Mouse (Mus musculus) T-cell, adult 2 months (primary cell): ENCODE measurements around the gene Carmil1.

Experiments used
- DNase-seq: peaks from one replicate; pipeline ENCODE4 v3.0.0; 2022; ENCODE audit warnings: low spot score

Carmil1 gene

DNA sequence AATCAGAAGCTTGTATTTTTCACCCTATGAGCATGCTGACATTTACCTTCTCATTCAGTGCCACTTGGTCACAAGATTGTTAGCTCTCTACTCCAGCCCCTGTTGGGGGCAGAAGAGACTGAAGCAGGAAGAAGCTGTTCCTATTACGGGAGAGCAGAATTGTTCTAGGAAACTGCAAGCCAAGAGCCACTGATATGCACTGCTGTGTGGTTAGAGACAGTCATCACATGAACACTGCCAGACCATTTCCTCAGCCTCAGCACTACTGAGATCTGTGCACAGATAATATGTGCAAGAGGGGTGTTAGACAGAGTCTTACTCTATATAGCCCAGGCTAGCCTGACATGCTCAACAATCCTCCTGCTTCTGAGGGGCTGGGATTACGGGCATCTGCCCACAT lies 69.4 kb downstream of the Carmil1 start:
- DNase-seq: no peak

- no peak for DNase-seq
Measured at GRCm38 (mm10) chr13:24206097-24206496, 74.5 kb downstream of the Carmil1 start.

- no peak for DNase-seq
Measured at GRCm38 (mm10) chr13:24202314-24202713, 78.3 kb downstream of the Carmil1 start.

GRCm38 (mm10) chr13:24199861-24200543 lies 80.6 kb downstream of the Carmil1 start:
- DNase-seq: no peak

DNA sequence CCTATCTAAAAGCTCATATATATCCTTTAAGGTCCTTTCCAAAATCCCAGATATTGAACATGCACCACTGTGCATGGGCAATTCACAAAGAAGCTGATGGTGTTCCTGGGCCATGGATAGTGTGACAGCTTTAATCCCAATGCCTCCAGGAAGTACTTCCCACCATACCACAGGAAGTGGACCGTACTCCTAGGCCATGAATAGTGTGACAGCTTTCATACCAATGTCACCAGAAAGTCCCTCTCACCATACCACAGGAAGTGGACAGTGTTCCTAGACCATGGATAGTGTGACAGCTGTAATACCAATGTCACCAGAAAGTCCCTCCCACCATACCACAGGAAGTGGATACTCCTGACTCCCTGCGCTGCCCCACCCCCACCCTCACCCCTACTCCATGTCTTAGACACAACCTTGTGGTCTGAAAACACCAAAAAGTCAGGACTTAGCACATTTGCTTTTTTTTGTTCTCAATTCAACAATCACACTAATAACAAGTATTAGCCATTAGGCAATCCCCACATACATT lies 82.1 kb downstream of the Carmil1 start:
- DNase-seq: no peak

DNA sequence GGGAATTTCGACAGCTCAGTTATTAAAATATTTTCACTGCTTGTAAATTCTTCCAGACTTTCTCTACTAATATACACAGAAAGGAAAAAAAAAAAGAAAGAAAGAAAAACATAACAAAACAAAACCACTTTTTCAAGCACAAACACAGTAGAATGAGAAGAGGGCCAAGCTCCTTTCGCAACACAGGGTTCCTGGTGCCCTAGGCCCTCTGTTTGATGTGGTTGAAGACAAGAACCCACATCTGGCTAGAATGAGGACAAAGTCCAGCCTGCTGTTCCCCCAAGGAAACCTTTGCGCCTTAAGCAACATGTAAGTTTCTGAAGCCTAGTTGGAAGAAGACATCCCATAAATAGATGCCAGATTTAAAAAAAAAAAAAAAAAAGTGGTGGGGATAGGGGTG lies 85.2 kb downstream of the Carmil1 start:
- DNase-seq: no peak

DNA sequence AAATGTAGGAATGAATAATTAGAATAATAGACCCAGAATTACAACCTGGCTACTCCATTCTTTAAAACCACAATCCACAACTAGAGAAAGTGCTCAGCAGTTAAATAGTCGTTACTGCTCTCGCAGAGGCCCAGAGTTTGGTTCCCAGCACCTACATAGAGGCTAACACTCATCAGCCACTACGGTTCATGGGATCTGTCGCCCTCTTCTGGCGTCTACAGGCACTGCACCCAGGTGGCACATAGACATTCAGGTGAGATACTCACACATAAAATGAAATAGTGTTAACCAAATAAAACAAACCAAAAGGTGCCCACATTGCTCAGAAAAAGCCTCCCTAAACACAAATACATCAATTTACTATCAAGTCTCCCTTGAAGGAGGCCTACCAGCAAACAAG lies 86.6 kb downstream of the Carmil1 start:
- DNase-seq: no peak

GRCm38 (mm10) chr13:24190875-24191663 lies 89.5 kb downstream of the Carmil1 start:
- no peak for DNase-seq

- DNase-seq: no peak
Measured at GRCm38 (mm10) chr13:24187026-24187425, 93.6 kb downstream of the Carmil1 start.

- DNase-seq: no peak
Measured at GRCm38 (mm10) chr13:24185641-24186040, 95.0 kb downstream of the Carmil1 start.

GRCm38 (mm10) chr13:24182878-24183277 lies 97.7 kb downstream of the Carmil1 start:
- DNase-seq: no peak

GRCm38 (mm10) chr13:24179538-24179937 lies 101.1 kb downstream of the Carmil1 start:
- DNase-seq: no peak

- DNase-seq: no peak
Measured at GRCm38 (mm10) chr13:24177600-24177999, 103.0 kb downstream of the Carmil1 start.

- no peak for DNase-seq
Measured at GRCm38 (mm10) chr13:24176835-24177234, 103.8 kb downstream of the Carmil1 start.

DNA sequence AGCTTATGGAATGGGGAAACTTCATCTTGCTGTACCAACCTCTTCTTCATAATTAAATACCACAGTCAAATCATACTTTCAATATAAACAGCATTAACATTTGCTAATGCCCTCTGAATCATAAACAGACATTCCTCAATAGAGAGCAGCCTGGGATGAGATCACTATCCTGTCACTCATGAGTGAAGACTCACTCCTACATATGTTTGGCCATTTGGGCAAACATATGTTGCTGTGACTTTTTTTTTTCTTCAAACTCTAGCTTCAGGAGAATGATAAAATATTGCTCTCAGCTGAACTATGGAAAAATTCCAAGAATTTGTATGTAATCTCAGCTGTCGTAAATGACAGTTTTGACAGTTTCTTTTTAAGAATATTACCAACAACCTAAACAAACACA lies 110.9 kb downstream of the Carmil1 start:
- DNase-seq: no peak

GRCm38 (mm10) chr13:24163368-24163767 lies 117.2 kb downstream of the Carmil1 start:
- no peak for DNase-seq

GRCm38 (mm10) chr13:24161105-24161504 lies 119.5 kb downstream of the Carmil1 start:
- DNase-seq: no peak

GRCm38 (mm10) chr13:24159972-24160371 lies 120.6 kb downstream of the Carmil1 start:
- no peak for DNase-seq

DNA sequence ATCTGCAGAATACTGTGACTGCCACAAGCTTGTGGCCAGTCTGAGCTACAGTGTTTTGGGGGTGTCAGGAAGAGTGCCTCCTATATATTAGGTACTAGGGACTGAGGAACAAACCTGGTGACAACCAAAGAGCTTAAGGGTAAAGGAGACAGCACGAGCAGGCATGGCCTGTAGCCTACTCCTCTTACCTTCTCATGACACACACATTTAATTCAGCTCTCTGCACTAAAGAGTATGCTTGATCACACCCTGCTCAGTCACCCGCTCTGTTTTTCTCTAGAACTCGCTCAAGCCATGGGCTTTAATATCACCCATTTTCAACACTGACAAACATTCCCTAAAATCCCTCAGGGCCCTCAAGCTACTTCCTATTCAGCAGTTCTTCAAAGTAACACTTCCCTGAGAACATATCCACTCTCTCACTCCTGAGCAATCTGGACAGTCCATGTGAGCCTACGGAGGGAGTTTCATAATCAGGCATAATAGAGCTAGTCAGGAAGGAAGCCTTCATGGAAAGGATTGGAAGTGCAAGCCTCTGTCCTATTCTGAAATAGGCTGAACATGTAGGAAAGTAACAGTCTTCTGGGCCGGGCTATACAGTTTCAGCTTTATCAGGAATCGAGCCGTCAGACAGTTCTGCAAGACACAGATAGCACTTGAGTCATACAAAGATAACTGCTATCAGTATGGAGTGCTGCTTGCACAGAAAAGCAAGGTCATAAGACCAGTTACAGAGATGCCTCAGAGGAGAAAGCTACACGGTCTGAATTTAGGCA lies 121.2 kb downstream of the Carmil1 start:
- DNase-seq: no peak

DNA sequence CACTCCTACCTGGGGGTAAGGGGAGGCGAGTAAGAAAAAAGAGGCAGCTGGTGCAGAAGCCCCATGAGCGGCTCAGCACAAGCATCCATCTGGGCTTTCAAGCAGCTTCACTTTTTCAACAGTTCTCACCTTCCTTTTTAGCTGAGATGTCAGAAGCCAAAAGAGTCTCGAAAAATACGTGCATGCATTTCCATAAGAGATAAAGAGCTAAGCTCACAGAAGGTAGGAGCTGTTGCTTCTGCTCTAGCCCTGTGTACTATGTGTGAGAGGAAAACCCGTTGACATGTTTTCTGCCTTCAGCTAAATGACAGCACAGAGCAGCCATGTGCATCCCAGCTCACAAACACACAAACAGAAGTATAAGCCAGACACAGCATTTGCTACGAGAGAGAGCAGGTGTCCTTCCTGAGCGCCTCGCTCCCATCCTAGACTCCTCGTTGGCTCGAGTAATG lies 123.0 kb downstream of the Carmil1 start:
- DNase-seq: no peak

GRCm38 (mm10) chr13:24155190-24155589 lies 125.4 kb downstream of the Carmil1 start:
- DNase-seq: no peak

- DNase-seq: no peak
Measured at GRCm38 (mm10) chr13:24154281-24155061, 126.1 kb downstream of the Carmil1 start.
